Mouse (Mus musculus): ENCODE results near the gene Ms4a4b.

GRCm38 (mm10) chr19:11407428-11407827 is 35.9 kb upstream of the Ms4a4b start:
- TF ChIP-seq CTCF (IDR thresholded peaks at IDR 0.05) (no peak), EP300 (IDR thresholded peaks at IDR 0.05) (no peak)
